Mouse (Mus musculus) CD8-positive naive resting alpha-beta T cell, adult 2 months (primary cell): ENCODE results near the gene Arhgef40.
"Not testable (repeated sequence)": the region's sequence is repeated elsewhere in the genome, so short reads cannot be mapped to it uniquely, and the experiment has no call there.

Experiments used
- DNase-seq, 2 experiments: peaks; one replicate each; pipeline ENCODE4 v3.0.0; 2022; ENCODE audit warnings: low read depth in 2 of 2, low spot score in 2 of 2

Arhgef40 gene

DNA sequence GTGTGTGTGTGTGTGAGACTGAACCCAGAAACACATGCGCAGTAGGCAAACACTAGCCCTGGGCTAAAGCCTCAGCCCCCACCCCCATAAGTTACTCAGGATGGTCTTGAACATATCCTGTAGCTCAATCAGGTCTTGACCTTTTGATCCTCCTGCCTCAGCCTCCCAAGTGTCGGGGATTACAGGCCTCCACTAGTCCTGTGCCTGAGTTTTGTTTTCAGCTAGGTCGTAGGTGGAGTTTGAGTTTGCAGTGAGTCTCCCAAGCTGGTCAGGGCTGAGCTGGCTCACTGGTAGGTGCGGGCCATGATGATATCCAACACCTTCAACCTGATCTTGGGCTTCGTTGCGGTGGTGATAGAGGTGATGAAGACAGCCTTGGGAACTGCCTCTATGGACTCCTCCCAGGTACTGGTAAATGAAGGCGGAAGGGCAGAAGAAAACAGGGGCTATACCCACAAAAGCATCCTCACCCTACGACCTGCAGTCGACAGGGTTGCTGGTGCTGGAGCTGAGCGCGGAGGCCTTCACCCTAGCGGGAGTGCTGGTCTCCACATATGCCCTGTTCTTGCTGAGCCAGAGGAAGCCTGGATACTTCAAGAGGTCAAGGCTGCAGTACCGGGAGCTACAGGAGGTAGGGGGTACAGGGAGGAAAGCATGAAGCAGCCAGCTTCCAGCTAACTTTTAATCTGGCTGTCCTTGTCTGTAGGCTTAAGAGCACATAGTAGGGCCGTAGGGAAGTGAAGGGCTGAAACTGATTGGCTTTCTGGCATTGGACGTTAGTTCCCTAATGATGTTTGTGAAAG is 33.9 kb downstream of the Arhgef40 start:
- no peak for DNase-seq

DNA sequence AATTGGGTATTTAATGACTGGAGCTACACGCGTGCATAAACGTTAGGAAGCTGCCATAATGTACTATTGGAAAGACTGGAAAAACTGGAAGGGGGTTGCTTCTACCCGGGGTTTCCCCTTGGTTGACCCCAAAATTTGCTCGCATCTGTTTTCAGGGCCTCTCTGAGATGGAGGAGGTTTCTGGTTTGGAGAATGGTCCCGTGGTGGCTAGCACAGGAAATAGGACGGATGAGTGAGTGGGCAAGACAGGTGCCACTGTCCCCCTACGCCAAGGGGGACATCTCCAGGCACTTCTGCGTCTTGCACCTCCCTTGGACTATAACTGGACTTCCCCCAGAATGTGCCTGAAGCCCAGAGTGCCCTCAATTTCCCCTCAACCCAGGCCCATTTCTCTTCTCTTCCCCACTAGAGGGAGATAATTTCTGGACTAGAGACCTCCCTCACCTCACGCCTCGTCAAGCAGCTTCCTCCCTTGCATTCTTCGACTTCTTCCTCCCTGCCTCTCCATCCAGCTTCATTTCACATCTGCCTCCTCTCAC is 34.6 kb downstream of the Arhgef40 start:
- DNase-seq, result no peak

DNA sequence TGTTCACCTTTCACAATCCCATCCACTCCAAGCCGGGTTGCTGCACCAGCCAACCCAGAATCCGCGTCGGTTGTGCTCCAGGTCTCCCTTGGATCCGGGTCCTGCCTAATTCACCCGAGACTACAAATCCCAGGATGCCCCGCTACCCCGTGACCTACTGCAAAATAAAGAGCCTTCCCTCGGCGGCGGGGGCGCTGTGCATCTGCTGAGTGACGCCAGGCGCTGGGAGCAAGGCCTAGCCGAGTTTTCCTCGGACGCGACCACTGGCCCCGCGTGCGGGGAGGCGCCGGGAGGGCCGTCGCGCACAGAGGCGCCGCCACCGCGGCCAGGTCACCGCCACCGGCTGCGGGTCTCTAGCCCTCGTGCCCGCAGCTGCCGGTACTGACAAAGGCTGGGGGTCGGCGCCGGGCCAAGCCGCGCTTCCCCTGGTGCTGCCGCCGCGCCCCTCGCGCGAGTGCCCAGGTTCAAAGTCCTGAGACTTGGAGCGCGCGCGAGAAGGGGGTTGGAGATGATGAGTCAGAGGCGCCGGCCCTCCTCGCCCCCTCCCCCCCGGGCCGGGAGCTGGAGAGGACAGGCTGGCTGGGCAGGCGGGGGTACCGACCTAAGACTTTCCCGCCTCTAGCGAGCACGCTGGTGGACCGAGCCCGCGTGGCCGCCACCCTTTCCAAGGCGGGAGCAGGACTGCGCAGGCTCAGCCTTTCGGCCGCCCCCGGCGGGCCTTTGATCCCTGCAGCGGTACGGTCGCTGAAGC is 35.2 kb downstream of the Arhgef40 start:
- peak; percentile 92 to 97 for DNase-seq

DNA sequence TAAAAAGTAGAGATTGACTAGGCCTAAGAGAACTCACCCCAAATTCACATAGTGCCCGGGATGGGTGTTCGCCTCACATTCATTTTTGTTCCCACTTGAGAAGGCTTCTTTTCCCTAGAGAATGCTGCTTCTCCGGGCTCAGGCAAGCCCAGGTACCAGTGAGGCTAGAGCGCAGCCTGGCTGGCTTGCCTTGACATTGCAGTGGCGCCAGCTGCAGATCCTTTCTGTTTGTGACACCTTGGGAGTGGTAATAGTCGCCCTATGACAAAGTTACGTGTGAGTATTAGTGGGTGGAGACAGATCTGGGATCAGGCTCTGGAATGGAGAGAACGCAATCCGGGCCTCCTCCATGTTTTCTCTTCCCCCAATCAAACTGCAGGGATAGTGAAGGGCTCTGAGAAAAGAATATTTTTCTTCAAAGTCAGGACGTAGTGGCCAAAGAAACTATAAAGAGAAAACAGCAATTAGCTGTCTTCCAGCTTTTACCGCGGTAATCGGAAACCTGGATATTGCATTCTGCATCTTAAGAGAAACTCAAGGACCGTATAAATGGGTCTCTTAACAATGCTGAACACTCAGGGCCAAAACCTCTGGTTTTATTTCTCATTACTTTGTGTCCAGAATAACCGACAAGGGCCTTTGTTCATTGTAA is 36.1 kb downstream of the Arhgef40 start, which contains the start of gene Zfp219:
Gene Zfp219, minus strand, starts transcription at position 248 of the 652 bp plus-strand sequence.
- peak; percentile 11 to 37 for DNase-seq

DNA sequence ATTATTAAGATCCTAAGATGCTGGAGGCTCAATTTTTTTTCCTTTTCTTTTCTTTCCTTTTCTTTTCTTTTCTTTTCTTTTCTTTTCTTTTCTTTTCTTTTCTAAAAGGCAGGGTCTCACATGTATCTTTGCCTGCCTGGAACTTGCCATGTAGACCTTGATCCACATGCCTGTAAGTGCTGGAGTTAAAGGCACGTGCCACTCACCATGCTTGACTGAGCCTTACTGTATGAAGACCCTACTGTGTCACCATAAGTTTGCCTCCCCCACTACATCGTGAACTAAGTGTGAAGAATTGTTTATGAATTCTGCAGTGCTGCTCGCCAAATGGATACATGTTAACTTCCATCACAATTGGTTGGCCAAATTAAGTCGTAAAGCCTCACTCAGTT is 36.6 kb downstream of the Arhgef40 start:
- DNase-seq, result no peak

DNA sequence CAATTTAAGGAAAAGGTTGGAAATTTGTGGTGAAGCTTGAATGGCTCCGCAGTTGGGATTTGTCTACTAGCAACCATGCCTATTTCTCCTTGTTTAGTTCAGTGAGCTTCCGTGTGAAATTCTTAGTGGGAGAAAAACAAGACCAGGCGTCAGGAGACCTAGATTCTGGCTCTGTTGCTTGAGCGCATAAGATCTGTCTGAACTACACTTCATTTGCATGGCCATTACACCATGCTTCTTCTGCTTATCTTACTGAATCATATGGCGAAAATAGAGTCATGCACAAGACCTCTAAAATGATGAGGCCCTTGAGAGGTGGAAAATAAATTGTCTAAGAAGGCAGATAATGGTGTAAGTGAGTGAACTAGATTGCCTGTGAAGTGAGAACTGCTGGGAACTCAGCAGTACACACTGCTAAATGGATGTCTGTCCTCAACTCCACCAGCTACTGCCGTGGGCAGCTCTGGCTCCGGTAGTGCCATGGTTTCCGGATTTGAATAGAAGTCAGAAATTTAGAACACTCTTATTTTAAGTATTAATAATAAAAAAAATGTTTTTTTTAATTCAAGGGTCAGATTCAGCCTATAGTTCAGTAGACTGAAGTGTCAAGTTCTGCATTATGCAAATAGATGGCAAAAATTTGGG is 37.2 kb downstream of the Arhgef40 start:
- DNase-seq, result no peak

DNA sequence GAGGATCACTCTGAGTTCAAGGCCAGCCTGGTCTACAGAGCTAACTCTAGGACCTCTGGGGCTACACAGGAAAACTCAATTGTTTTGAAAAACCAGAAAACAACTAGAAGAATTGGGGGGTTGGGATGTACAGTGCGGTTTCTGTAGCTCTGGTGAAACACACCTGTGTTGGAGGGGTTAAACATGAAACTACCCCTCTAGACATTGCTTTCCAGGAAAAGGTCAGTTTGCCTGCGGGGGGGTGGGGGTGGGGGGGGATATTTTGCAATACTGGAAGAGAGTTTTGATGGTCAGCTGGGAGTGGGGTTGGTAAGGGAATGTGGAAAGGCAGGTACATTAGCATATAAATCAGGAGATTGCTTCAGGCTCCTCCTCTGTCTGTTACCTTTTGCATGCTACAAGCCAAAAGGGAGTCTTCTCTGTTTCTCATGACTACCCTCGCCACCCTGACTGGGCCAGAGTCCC is 37.8 kb downstream of the Arhgef40 start:
- no peak for DNase-seq

DNA sequence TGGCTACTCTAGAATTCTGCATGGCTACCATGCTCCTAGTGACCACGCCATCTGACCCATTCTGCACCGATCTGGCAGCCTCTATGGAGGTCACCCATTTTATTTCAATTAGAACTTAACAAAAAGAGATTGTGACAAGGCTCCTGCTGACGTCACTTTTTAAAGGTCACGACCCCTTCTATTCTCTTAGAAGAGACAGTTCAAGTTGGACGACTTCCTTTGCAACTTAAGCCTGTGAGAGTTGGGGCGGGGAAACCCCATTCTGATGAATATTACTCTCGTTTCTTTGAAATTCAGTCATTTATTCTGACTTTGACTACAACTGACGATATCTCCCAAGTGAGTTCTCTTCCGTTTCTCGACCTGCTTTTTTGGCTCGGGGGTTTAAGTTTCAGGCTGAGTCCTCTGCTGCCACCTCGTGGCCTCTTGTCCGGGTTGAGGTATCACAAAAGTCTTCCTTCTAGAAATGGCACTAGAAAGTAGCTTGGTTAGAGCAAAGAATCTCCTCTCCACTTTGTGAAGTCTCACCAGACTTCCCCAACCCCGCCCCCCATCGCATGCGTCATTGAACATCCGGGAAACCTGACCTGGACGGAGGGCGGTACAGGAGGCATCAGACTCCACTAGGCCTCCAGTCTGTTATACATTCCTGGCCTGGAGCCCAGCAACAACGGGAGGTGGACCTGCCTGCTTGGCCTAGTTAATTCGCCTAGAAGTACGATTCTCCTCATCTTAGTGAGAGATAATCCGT is 38.4 kb downstream of the Arhgef40 start:
- DNase-seq, result peak; percentile 80 to 90

DNA sequence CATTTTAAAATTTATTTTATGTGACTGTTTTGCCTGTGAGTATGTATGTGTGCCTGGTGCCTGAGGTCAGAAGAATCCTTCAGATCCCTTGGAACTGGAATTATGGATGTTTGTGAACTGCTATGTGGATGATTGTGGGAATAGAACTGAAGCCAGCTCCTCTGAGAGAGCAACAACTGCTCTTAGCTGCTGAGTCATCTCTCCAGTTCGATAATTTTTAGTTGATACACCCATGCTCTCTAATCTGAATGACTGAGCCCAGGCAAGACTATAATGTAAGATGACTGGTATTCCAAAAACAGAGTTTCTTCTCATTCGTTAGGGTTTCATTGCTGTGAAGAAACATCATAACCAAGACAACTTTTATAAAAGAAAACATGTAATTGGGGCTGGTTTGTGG is 39.6 kb downstream of the Arhgef40 start:
- no peak for DNase-seq

DNA sequence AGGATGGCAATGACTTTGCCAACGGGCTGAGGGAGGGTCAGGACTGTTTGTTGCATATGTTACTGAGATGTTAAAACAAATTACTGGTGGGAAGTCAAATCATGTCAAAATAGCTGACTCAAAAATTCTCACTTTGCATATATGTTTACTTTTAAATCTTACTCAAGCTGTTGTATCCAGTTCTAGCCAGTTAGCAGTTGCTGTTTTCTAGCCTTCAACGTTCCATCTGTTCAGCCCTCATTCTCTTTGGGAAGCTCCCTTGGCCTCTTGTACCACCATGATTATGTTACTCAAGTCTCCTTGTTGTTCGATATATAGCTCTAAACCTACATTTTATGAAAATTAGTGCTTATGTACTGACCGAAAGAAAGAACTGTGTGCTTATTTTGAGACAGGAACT is 41.8 kb downstream of the Arhgef40 start:
- no peak for DNase-seq

DNA sequence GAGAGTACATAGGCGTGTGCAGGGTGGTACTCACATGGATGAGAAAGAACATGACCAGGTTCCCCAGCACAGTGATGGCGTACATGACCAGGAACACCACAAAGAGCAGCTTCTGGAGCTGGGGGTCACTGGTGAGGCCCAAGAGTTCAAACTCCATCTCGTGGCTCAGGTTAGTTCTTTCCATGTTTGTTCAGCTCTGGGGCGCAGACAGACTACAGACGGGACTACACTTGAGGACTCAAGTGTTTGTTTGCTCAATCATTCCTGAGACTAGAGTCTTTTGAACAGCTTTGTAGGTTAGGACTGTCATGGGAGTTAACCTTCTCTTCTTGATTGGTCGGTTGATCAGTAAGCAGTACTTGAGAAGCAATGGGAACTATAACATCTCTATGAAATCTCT is 51.4 kb downstream of the Arhgef40 start:
- no peak for DNase-seq

DNA sequence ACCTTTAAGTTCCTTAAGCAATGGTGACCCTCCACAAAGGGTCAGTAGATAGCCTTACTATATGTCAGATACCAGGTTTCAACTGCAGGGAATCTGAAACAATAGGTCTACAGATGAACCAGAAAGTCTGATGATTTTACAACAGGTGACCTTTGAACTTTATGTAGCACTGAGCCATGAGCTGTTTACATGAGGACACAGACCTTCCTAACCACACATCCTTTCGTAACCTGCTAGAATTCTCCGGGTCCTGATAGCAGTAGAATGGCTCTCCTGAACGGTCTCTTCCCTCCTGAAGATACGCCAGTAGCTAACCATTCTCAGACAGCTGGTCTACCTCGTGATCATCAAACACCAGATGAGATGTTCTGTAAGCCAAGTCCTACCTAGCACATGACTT is 54.8 kb downstream of the Arhgef40 start:
- no peak for DNase-seq

DNA sequence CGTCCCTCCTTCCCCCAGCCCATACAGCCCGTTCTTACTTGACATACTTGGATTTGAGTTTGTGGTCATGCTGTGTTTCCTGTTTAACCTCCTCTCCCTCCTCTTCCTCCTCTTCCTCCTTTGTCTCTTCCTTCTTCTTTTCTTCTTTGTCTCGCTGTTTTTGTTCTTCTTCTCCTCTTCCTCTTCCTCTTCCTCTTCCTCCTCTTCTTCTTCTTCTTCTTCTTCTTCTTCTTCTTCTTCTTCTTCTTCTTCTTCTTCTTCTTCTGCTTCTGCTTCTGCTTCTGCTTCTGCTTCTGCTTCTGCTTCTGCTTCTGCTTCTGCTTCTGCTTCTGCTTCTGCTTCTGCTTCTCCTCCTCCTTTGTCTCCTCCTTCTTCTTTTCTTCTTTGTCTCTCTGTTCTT is 57.8 kb downstream of the Arhgef40 start, which contains the start of gene Olfr221:
Gene Olfr221, minus strand, starts transcription at position 101 of the 400 bp plus-strand sequence.
- not testable (repeated sequence) for DNase-seq

DNA sequence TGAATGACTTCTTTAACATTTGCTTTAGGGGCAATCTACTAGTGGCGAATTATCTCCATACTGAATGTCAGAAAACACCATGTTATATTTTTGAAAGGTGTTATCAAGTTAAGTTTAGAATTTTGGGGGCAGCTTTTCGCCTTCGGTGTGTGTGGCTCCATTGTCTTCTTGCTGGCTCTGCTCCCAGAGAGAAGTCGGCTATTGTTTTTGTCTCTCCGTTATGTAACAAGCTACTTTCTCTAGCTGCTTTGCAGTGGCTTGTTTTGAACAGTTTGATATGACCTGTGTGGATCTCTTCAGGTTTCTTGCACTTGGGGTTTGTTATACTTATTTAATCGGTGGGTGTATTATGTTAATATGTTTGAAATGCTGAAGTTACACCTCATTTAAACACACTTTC is 58.9 kb downstream of the Arhgef40 start:
- no peak for DNase-seq

DNA sequence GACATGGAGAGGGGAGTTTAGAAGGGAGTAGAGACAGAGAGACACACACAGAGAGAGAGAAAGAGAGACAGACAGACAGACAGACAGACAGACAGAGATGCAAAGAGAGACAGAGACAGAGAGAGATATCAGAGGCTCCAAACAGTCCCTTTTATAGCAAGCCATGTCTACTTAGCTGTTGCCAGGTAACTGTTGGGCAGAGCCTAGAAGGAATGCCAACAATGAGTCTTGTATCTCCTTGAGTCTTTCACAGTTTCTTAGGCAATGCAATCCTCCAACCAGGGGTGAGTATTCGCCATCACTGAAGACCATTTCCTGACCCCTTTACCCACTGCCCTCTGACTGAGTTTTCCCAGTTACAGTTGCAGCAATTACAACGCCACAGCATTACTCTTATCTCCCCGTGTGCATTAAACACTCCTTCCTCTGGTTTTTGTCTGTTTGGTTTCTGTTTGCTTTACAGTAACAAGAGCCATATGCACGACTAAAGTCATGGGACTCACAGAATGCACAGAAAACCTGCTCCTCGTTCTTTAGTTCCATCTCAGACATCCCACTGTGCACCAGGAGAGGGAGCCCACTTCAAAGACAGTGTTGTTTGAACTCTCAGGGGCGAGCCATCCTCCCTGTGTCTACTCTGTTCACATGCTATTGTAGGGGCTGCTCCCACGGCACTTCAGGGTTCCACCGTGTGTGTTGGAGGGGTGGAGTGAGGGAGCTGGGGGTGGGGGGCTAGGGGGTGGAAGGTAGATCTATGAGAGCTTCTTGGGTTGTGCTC is 60.6 kb downstream of the Arhgef40 start:
- DNase-seq, result peak in 1 of 2 experiments; percentile 11

DNA sequence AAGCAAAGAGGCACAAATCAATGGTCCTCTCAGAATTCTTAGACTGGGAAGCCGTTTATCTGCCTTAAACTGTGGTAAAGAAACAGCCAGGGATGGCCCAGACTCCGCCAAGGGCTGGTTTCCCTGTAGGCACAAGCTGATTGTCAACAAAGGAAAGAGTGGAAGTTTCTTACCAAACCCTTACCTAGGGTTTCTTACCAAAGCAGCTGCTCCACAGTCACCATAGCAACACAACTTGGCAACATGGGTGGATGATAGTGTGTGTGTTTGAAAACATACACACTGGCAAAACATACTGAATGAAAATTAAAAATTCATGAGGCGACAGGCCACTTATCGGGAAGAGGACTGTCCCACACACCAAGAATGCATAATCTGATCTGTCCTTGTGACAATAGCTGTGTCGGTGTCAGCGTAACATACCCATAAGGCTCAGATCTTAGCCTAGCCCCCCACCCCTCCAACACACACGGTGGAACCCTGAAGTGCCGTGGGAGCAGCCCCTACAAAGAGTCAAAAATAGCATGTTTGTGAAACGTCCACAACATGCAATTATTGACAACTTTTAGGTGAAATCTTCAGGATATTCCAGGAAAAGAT is 61.5 kb downstream of the Arhgef40 start:
- DNase-seq, result no peak

DNA sequence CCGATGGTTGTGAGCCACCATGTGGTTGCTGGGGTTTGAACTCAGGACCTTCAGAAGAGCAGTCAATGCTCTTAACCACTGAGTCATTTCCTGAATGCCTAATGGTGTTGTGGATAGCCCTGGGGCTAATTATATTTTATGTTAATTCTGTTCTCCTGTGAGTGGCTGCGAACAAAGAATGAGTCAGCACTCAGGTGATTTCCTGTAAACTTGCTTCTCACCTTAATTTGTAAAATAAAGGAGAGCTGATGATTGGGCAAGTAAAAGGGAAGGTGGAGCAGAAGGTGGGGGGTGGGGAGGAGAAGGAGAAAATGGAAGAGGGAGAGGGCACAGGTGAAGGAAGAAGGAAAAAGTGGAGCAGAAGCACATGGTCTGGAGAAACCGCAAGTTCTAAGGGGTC is 68.2 kb downstream of the Arhgef40 start:
- DNase-seq, result not testable (repeated sequence)
